Comparison of ENCODE assay signal across 8 mouse cellular contexts in the genomic region with DNA sequence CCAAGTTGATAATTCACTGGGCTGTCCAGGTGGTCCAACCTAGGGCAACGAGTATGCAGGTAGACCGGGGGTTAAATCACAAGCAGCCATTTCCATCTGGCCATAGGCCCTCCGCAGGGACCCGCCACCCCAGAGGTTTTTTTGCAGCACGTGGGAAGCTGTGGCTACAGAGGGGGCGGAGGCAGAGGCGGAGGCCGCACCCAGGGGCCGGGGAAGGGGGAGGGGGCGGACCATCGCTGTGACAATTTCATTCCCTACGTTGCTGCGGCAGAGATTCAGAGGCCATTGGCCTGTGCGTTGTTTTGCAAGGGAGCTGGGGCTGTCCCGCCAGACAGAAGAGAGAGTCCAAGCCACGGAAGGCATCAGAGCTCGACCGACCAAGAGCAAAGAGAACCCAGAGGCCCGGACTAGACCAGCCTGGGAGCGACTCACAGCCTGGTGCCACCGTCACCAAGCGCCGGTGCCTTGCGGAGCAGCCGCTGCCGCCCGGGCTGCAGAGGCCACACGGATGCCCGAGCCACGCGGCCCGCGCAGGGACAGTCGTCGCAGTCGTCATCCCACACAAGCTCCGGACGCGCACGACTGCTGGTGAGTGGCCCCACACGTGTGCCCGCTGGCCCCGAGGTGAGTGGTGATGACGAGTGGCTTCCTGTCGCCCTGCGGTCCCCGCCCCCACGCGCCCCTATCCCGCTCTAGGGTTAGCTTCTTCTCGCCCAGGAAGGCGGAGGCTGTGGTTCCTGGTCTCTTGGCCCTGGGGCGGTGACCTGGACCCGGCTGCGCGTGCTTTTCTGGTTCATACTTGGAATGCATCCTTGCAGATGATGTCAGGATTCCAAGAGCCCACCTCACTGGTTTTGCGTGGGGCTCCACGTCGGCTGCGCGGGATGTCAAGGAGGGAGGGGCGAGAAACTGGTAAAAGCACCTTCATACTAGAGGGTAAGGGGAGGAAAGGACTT. TPM values are rescaled to one million over a fixed set of nuclear protein-coding genes. Genes with fewer than 3 reads are reported as not detected.
DNase-seq lines count a peak whose midpoint lies in the region; ATAC-seq and TF ChIP-seq lines count a peak whose summit lies in the region.

TSS of gene Stambpl1 (plus strand) at position 222 of the 956 bp plus-strand sequence.

- no peaks in the 10 kb centered on the region for H3K36me3 ChIP-seq in hindbrain, postnatal 0 days (ENCODE audit: insufficient read depth, low read length)

- under 1% methylated on average over 62 of the region's 62 CpGs for WGBS in hindbrain, postnatal 0 days

- peaks cover 12% of the 10 kb centered on the region for H3K4me1 ChIP-seq in hindbrain, postnatal 0 days (ENCODE audit: insufficient read depth, low read length)

- peak within 1 kb of the TSS; percentile 86 for H3K27ac ChIP-seq in hindbrain, postnatal 0 days

- ATAC-seq in hindbrain, postnatal 0 days = peak; percentile 91

- peak within 1 kb of the TSS; percentile 70 for H3K9ac ChIP-seq in hindbrain, postnatal 0 days (replicated peaks; ENCODE audit: low read length)

- no peak for TF ChIP-seq CTCF in hindbrain, postnatal 0 days (IDR thresholded peaks at IDR 0.05; ENCODE audit: low read depth)

- peak; percentile 78 for DNase-seq in ZHBTc4 (ENCODE audit: low read depth, low spot score)
- DNase-seq in cerebellum, postnatal 4 days (ENCODE audit: low spot score in 2 of 2) = peak; percentile 56 to 57
- peak; percentile 31 to 42 for DNase-seq in gastrocnemius, adult 8-10 months (ENCODE audit: low spot score in 2 of 2)
- DNase-seq in hindbrain, postnatal 0 days (ENCODE audit: low spot score) = peak; percentile 79
- DNase-seq in left cerebral cortex, adult 18-20 months (ENCODE audit: low spot score in 2 of 2) = peak; percentile 61 to 72
- peak; percentile 82 to 84 for DNase-seq in lung, postnatal 4 days
- DNase-seq in retina, postnatal 7 days (ENCODE audit: low read depth, low spot score) = peak; percentile 19
- DNase-seq in urinary bladder, adult 18-20 months (ENCODE audit: low spot score in 2 of 2) = peak; percentile 64

- no peaks in the 10 kb centered on the region for H3K9me3 ChIP-seq in hindbrain, postnatal 0 days (ENCODE audit: low read length)

- peak within 1 kb of the TSS; percentile 90 for H3K4me2 ChIP-seq in hindbrain, postnatal 0 days (ENCODE audit: low read depth, low read length)

- no peaks in the 10 kb centered on the region for H3K27me3 ChIP-seq in hindbrain, postnatal 0 days (ENCODE audit: insufficient read depth, low read length)

- H3K4me3 ChIP-seq in hindbrain, postnatal 0 days (ENCODE audit: low read length) = peak within 1 kb of the TSS; percentile 78

RNA-seq across cellular contexts. Expression of gene Stambpl1, which starts in this region (rescaled TPM):
- total RNA-seq in gastrocnemius, adult 8-10 months (2022) = under 1 TPM; 0.48 to 0.80 (median 0.57) TPM
- 16.1 and 21.2 TPM in 2 replicates for total RNA-seq in hindbrain, postnatal 0 days (2014; rRNA removed)
- polyA plus RNA-seq in hindbrain, postnatal 0 days (2015; fragmentation: Nextera tagmentation; extraction: Ambion mirVana) = 19.4 and 19.5 TPM in 2 replicates
- 10 to 100 TPM; 22.5 to 23.4 TPM for total RNA-seq in left cerebral cortex, adult 18-20 months (2021)

Comparison
In these comparisons a context has a peak if more than half of its experiments do, and no peak if none do; other contexts are left out.
1. Peak in every context shown above with its lines: DNase-seq, ATAC-seq, H3K4me3 ChIP-seq and H3K27ac ChIP-seq.
2. Peak in DNase-seq in gastrocnemius, adult 8-10 months; RNA of the gene not detected or under 1 TPM.
3. DNase-seq: peak in every context shown above with its lines; median percentile 83 in lung, postnatal 4 days; 79 in hindbrain, postnatal 0 days; 78 in ZHBTc4; 66 in left cerebral cortex, adult 18-20 months; 64 in urinary bladder, adult 18-20 months; 56 in cerebellum, postnatal 4 days; 36 in gastrocnemius, adult 8-10 months; 19 in retina, postnatal 7 days.